In genomic region chr3:84227628-84228027, GRCm38 (mm10) we compare ENCODE assay signal across 10 mouse cellular contexts. TPM values are rescaled to one million over a fixed set of nuclear protein-coding genes. Genes with fewer than 3 reads are reported as not detected.
DNase-seq lines count a peak whose midpoint lies in the region; ATAC-seq and TF ChIP-seq lines count a peak whose summit lies in the region.
"Had no signal": no experiment of that assay in that cellular context is flagged by ENCODE, and none has a peak within 500 bp of the region (broad histone marks: within the 10 kb centered on the region; RNA-seq: fewer than 3 reads in every experiment).

No protein-coding gene starts in this region.

- no peak for ATAC-seq in neural tube, embryonic 15.5 days (ENCODE audit: low FRiP score)

- peak overlapping the region; percentile 83; the same call in 1 of the 2 replicates for H3K4me2 ChIP-seq in neural tube, embryonic 15.5 days

- peaks cover 24% of the 10 kb centered on the region for H3K4me1 ChIP-seq in neural tube, embryonic 15.5 days

- TF ChIP-seq CTCF in layer of hippocampus, adult 2 months (conservative IDR thresholded peaks at IDR 0.05): no peak

- no peak overlapping the region for H3K4me3 ChIP-seq in layer of hippocampus, adult 2 months
- no peak overlapping the region for H3K4me3 ChIP-seq in neural tube, embryonic 15.5 days (replicated peaks)

- no peaks in the 10 kb centered on the region for H3K36me3 ChIP-seq in neural tube, embryonic 15.5 days

- H3K9ac ChIP-seq in neural tube, embryonic 15.5 days (replicated peaks): no peak overlapping the region

- WGBS in neural tube, embryonic 15.5 days: 37% methylated on average over 8 of the region's 8 CpGs

- H3K27ac ChIP-seq in layer of hippocampus, adult 2 months: peak overlapping the region; percentile 58; the same call in 1 of the 2 replicates
- peak overlapping the region; percentile 56; the same call in 1 of the 2 replicates for H3K27ac ChIP-seq in neural tube, embryonic 15.5 days (replicated peaks)

- H3K9me3 ChIP-seq in neural tube, embryonic 15.5 days (replicated peaks): no peaks in the 10 kb centered on the region

- DNase-seq in adrenal gland, adult 2 months: peak; percentile 42
- no peak for DNase-seq in adrenal gland, adult 18-20 months (ENCODE audit: low spot score in 2 of 2)
- no peak for DNase-seq in layer of hippocampus, adult 2 months (ENCODE audit: low spot score in 2 of 2)
- DNase-seq in layer of hippocampus, postnatal 36 days: no peak
- DNase-seq in induced T-regulatory cell, adult 2 months (ENCODE audit: low read depth): peak; percentile 17
- DNase-seq in right cerebral cortex, postnatal 10 days (ENCODE audit: low spot score in 2 of 2): no peak
- DNase-seq in frontal cortex, postnatal 25 days (ENCODE audit: low spot score in 2 of 2): no peak

- H3K27me3 ChIP-seq in neural tube, embryonic 15.5 days (replicated peaks): no peaks in the 10 kb centered on the region

RNA-seq across cellular contexts. Expression of gene Gm6525, which starts 53.7 kb away (rescaled TPM):
- total RNA-seq in adrenal gland, adult 2 months (2021): under 1 TPM in 1 of 2 experiments, not detected in 1; 0.84 TPM
- not detected in 2 replicates for polyA plus RNA-seq in adrenal gland, adult 2 months (2012; rRNA removed)
- total RNA-seq in adrenal gland, adult 18-20 months (2021): under 1 TPM in 1 of 2 experiments, not detected in 1; 0.30 TPM
- not detected for total RNA-seq in layer of hippocampus, adult 2 months (2021)
- total RNA-seq in layer of hippocampus, postnatal 36 days (2021): not detected
- polyA plus RNA-seq in neural tube, embryonic 15.5 days (2015; fragmentation: Nextera tagmentation; extraction: Ambion mirVana): 1.9 and 2.4 TPM in 2 replicates
- total RNA-seq: left cerebral cortex, postnatal 4 days had no signal
- polyA plus RNA-seq: spleen, adult 2 months had no signal

Comparison
In these comparisons a context has a peak if more than half of its experiments do, and no peak if none do; other contexts are left out.
1. DNase-seq: peak in adrenal gland, adult 2 months (single experiment) and induced T-regulatory cell, adult 2 months (single experiment); none in adrenal gland, adult 18-20 months (0 of 2), layer of hippocampus, adult 2 months (0 of 2), layer of hippocampus, postnatal 36 days (0 of 2), right cerebral cortex, postnatal 10 days (0 of 2) and frontal cortex, postnatal 25 days (0 of 2).